Mouse (Mus musculus) G1E (cell line): ENCODE data around the gene Neurl1a.

Experiments
- CTCF ChIP-seq: IDR thresholded peaks from 2 replicates; pipeline ENCODE4 v1.5.1; 2012; ENCODE audit warnings: low read depth, low read length, inconsistent platforms, mixed read lengths
- GATA1 ChIP-seq: IDR thresholded peaks from 2 replicates; pipeline ENCODE4 v1.6.1; 2012; ENCODE audit warnings: borderline replicate concordance, low read length, inconsistent platforms, mixed read lengths
- POLR2AphosphoS5 ChIP-seq: IDR thresholded peaks from 2 replicates; pipeline ENCODE4 v1.6.1; 2012; ENCODE audit warnings: low read depth, low read length, inconsistent platforms; ENCODE audit not compliant: insufficient replicate concordance

DNA sequence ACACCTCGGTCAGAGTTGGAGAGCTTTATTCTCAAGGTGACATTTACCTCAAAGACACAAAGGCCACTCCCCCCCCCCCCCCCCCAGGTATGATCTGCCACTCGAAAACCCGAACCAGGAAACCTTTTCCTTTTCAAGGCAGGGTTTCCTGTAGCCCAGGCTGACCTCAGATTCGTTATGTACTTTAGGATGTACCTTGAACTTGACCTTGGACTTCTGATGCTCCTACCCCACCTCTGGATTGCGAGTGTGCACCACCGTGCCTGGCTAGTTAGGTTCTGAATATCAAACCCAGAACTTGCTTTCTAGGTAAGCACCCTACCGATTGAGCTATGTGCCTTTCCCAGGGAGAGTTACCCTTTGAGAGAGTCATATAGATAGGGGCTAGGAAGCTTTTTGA, 69.7 kb downstream of the Neurl1a start:
- TF ChIP-seq GATA1: no peak
- no peak for TF ChIP-seq POLR2AphosphoS5
- TF ChIP-seq CTCF: no peak
